Mouse (Mus musculus) megakaryocyte, embryonic 14.5 days (primary cell): ENCODE results near the gene Fam174b.

ENCODE experiments used
- FLI1 ChIP-seq: IDR thresholded peaks from 2 replicates; pipeline ENCODE4 v1.6.1; 2012; ENCODE audit warnings: low read length, inconsistent platforms, mixed read lengths
- GATA1 ChIP-seq: IDR thresholded peaks from 3 replicates; pipeline ENCODE4 v1.6.1; 2012; ENCODE audit warnings: mixed read lengths, low read length, inconsistent platforms, borderline replicate concordance

GRCm38 (mm10) chr7:73787513-73787912 is 47.4 kb downstream of the Fam174b start:
- TF ChIP-seq GATA1 (no peak), FLI1 (no peak)
